Mouse (Mus musculus) natural killer cell, adult 2 months (primary cell): ENCODE measurements at regions not wholly inside any gene's neighbourhood (a gene's known extent, or its start where the extent isn't known, plus 50 kb on each side); places are given as distances from the start of the nearest gene placed in this dataset.
A peak's percentile ranks its signal among the peaks of the same experiment; 100 is the strongest.

Source experiments
- DNase-seq, 2 experiments: peaks; one replicate each; pipeline ENCODE4 v3.0.0; 2022; ENCODE audit warnings: low spot score in 2 of 2

DNA sequence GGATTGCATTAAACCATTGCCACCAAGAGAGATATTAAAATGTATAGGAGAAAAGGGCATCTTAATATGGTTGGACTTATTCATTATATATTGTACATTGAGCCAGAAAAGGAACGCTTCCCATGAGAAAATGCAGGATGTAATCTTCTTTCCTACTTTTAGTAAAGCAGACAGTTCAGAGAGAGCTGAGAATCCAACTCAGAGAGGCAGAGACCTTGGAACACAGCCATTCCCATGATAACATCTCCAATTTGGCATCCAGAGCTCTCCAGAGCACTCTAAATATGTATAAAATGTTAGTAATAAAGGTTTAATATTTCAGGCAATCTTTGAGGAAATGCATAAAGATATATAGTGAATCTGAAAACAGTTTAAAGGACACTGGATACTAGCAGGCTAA, 199.3 kb upstream of the Asb5 start:
- no peak for DNase-seq

- no peak for DNase-seq
These were observed 197.5 kb upstream of the Asb5 start for GRCm38 (mm10) chr8:54331883-54332282.

DNA sequence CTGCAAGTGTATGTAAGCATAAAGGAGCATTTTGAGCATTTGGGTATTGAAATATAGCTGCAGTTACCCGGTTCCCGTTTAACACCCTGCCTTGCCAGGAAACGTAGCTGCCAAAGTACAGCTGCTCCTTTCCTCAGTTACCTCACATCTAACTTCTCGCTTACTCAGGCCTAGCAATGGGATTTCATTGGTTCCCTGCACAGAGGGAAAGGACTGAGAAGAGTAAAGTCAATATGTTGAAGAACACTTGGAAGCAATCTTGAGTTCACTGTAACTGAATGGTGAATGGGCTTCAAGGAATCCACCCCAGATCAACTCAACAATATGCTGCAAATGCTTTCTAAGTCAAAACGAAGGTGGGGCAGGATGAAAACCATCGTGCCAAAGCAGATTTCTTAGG, 178.3 kb upstream of the Asb5 start:
- no peak for DNase-seq

GRCm38 (mm10) chr8:54361716-54362115, 167.7 kb upstream of the Asb5 start:
- DNase-seq = no peak

DNA sequence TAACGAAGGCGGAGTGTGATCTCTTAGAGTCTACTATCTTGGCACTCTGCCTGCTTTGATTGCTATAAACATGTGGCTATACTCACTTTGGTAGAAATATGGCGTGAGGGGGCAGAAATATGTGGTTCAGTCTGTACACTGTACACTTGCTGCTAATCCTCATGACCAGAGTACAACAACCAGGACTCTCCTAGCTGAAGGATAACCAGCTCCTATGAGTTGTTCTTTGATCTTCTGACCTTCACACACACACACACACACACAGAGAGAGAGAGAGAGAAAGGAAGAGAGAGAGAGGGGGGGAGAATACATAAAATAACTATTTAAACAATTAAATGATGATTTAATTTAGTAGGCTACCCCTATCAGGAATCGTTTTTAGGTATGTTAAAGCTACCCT, 158.9 kb upstream of the Asb5 start:
- no peak for DNase-seq

DNA sequence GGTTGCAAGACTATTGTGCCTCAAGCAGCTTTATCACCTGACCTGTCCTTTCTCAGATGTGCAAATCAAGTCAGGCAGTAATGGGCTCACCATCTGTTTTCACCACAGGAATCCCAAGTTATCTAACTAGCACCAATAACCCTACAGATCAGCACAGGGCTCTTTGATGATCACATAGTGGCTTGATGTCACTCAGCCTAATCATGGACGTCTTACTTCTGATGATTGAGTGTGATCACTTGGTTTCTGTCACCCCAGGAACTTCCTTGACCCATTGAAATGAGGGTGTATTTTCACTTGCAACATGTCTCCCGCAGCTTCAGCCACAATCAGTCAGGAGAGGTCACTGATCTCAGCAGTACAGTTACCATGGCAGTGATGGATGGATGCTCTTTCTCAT, 158.3 kb upstream of the Asb5 start:
- DNase-seq = no peak

- no peak for DNase-seq
These were observed 156.5 kb upstream of the Asb5 start for GRCm38 (mm10) chr8:54372921-54373320.

- DNase-seq = no peak
These were observed 153.8 kb upstream of the Asb5 start for GRCm38 (mm10) chr8:54375373-54376098.

GRCm38 (mm10) chr8:54380191-54380590, 149.2 kb upstream of the Asb5 start:
- DNase-seq = no peak

- DNase-seq = no peak
These were observed 136.5 kb upstream of the Asb5 start for GRCm38 (mm10) chr8:54392866-54393265.

DNA sequence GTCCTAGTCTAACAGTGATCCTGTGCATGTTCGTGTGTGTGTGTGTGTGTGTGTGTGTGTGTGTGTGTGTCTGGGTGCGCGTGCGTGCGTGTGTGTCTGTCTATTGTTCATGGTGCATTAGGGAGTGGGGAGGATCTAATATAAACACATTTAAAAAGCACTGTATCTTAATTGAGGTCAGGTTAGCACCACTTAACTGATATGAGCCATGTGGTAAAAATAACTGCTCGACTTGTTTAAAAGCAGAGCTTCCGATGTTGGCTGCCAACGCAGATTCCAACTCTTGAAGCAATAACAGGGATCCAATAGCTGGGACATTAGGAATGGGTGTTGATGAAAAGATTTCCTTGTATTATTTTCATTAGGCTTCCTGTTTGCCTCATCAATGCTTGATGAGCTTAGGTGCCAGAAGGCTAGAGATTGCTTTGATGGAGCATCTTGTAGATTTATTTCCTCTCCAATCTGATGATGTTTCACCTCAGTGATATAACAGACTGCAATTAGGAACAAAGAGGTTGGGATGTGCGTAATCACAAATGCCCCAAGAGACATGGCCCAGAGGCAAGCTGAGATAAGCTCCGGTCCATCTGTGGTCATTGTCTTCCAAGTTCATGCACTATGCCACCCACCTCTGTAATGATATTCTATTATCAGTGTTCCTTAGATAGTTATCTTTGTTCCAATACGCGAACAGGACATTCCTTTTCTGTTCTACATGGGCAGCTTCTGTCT, 135.7 kb upstream of the Asb5 start:
- DNase-seq = no peak

- no peak for DNase-seq
These were observed 123.7 kb upstream of the Asb5 start for GRCm38 (mm10) chr8:54405723-54406122.

GRCm38 (mm10) chr8:54414092-54414799, 115.1 kb upstream of the Asb5 start:
- no peak for DNase-seq

- DNase-seq = no peak
These were observed 112.7 kb upstream of the Asb5 start for GRCm38 (mm10) chr8:54416691-54417090.

DNA sequence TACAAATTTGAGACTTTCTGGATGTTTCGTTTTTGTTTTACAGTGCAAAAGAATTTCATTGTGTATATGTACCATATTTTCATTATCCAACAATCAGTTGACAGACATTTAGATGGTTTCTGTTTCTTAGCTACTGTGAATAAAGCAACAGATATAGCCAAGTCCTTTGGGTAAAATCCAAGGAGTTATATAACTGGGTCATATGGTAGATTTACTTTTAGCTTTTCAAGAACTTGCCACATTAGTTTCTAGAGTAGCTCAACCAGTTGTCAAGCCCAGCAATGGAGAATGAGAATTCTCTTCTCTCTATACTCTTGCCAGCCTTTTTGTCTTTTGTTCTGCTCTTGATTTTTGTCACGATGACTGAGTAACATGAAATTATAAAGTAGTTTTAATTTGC, 111.3 kb upstream of the Asb5 start:
- DNase-seq = no peak

GRCm38 (mm10) chr8:54420339-54421098, 108.9 kb upstream of the Asb5 start:
- DNase-seq = peak; percentile 8 to 47

DNA sequence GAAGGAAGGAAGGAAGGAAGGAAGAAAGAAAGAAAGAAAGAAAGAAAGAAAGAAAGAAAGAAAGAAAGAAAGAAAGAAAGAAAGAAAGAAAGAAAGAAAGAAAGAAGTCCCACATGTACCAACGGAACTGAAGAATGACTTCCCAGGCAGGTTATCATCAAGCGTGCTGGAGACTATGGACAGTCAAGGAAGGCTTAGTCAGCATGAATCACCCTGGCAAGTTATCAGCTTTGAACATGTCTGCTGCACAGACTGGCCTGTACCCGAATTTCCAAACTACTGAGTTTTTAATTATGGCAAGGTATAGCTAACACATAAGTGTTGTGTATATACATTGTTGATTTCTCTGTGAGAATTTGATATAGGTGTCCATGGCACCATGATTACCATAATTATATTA, 104.3 kb upstream of the Asb5 start:
- no peak for DNase-seq

- DNase-seq = no peak
These were observed 93.7 kb upstream of the Asb5 start for GRCm38 (mm10) chr8:54435694-54436093.

- DNase-seq = peak; percentile 8 to 42
These were observed 88.2 kb upstream of the Asb5 start for GRCm38 (mm10) chr8:54441143-54441542.

GRCm38 (mm10) chr8:54442395-54442794, 87.0 kb upstream of the Asb5 start:
- DNase-seq = no peak

DNA sequence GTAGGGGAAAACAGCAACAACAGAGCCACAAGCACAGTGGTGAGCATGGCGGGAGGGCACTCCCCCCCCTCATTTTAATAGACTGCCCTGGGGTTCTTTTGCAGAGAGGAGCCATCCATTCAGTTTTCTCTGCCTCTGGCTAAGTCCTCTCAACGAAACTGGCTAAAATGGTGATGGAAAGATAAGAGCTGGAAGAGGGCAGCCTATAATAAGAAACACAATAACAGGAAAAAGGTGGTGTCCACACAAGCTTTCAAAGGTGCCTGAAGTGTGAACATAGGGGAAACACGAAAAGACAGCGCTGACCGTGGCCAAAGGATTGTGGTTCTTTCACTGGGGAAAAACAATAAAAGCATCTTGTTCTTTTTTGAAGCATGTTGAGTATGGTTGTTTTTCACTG, 83.0 kb upstream of the Asb5 start:
- DNase-seq = peak; percentile 3 to 30

DNA sequence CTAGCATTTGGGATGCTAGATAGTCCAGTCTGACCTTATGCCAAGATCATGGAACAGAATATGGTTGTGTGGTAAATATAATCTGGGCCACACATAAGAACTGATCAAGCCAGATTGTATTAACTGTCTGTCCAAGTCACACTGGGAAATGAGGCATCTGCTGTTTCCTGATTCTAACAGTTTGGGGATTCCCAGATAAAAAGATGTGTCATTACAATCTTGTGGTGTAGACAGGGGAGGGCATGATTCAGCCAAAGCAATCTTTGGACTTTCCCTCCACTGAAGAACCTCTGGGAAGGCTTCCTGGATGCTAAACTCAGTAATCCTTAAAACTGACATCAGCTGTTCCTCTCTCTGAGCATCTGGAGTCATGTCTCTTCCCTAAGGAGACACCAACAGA, 79.6 kb upstream of the Asb5 start:
- DNase-seq = no peak
